Mouse (Mus musculus): ENCODE results near the gene Rpl13a.

Gene Rpl13a

GRCm38 (mm10) chr7:45079856-45080255, 48.7 kb downstream of the Rpl13a start:
- Histone ChIP-seq H3K27me3 (ENCODE audit: insufficient read depth, low read length) (no peaks in the 10 kb centered on the region), H3K9me3 (ENCODE audit: low read length) (no peaks in the 10 kb centered on the region), H3K4me1 (replicated peaks; ENCODE audit: low read depth, low read length) (peaks cover 74% of the 10 kb centered on the region), H3K36me3 (ENCODE audit: insufficient read depth, low read length) (peaks cover 54% of the 10 kb centered on the region), H3K4me3 (replicated peaks; ENCODE audit: low read length) (no peak overlapping the region)
- no peak for TF ChIP-seq POU5F1 (IDR thresholded peaks at IDR 0.05; ENCODE audit: borderline replicate concordance, low read length)
- TF ChIP-seq CTCF (conservative IDR thresholded peaks at IDR 0.05; ENCODE audit: low read length): peak; percentile 78
- no peak for TF ChIP-seq NANOG (IDR thresholded peaks at IDR 0.05; ENCODE audit: borderline replicate concordance, low read length)

GRCm38 (mm10) chr7:45078513-45078912, 50.0 kb downstream of the Rpl13a start:
- peaks cover 56% of the 10 kb centered on the region for H3K36me3 ChIP-seq (ENCODE audit: insufficient read depth, low read length)
- H3K9me3 ChIP-seq (ENCODE audit: low read length): no peaks in the 10 kb centered on the region
- H3K4me1 ChIP-seq (replicated peaks; ENCODE audit: low read depth, low read length): peaks cover 75% of the 10 kb centered on the region
- no peaks in the 10 kb centered on the region for H3K27me3 ChIP-seq (ENCODE audit: insufficient read depth, low read length)
- H3K4me3 ChIP-seq (replicated peaks; ENCODE audit: low read length): no peak overlapping the region
- TF ChIP-seq CTCF (conservative IDR thresholded peaks at IDR 0.05; ENCODE audit: low read length) (peak; percentile 58), NANOG (IDR thresholded peaks at IDR 0.05; ENCODE audit: borderline replicate concordance, low read length) (no peak), POU5F1 (IDR thresholded peaks at IDR 0.05; ENCODE audit: borderline replicate concordance, low read length) (no peak)

- TF ChIP-seq NANOG (IDR thresholded peaks at IDR 0.05; ENCODE audit: borderline replicate concordance, low read length) (no peak), POU5F1 (IDR thresholded peaks at IDR 0.05; ENCODE audit: borderline replicate concordance, low read length) (no peak), CTCF (conservative IDR thresholded peaks at IDR 0.05; ENCODE audit: low read length) (no peak)
- H3K9me3 ChIP-seq (ENCODE audit: low read length): no peaks in the 10 kb centered on the region
These were observed 50.7 kb downstream of the Rpl13a start for GRCm38 (mm10) chr7:45077829-45078228.

GRCm38 (mm10) chr7:45077322-45077721, 51.2 kb downstream of the Rpl13a start:
- H3K9me3 ChIP-seq (ENCODE audit: low read length): no peaks in the 10 kb centered on the region
- no peaks in the 10 kb centered on the region for H3K27me3 ChIP-seq (ENCODE audit: insufficient read depth, low read length)
- H3K4me3 ChIP-seq (replicated peaks; ENCODE audit: low read length): peak overlapping the region; percentile 64; the same call in 1 of the 2 replicates

More at GRCm38 (mm10) chr7:45077829-45078228, 50.7 kb downstream of the Rpl13a start:
- H3K36me3 ChIP-seq (ENCODE audit: insufficient read depth, low read length): peaks cover 54% of the 10 kb centered on the region
- H3K4me3 ChIP-seq (replicated peaks; ENCODE audit: low read length): no peak overlapping the region
- no peaks in the 10 kb centered on the region for H3K27me3 ChIP-seq (ENCODE audit: insufficient read depth, low read length)
- H3K4me1 ChIP-seq (replicated peaks; ENCODE audit: low read depth, low read length): peaks cover 75% of the 10 kb centered on the region

GRCm38 (mm10) chr7:45076501-45076900, 52.1 kb downstream of the Rpl13a start:
- H3K4me1 ChIP-seq (replicated peaks; ENCODE audit: low read depth, low read length): peaks cover 76% of the 10 kb centered on the region
- no peaks in the 10 kb centered on the region for H3K27me3 ChIP-seq (ENCODE audit: insufficient read depth, low read length)
- H3K36me3 ChIP-seq (ENCODE audit: insufficient read depth, low read length): peaks cover 53% of the 10 kb centered on the region
- H3K9me3 ChIP-seq (ENCODE audit: low read length): no peaks in the 10 kb centered on the region
- TF ChIP-seq CTCF (conservative IDR thresholded peaks at IDR 0.05; ENCODE audit: low read length): no peak
- TF ChIP-seq POU5F1 (IDR thresholded peaks at IDR 0.05; ENCODE audit: borderline replicate concordance, low read length): no peak
- TF ChIP-seq NANOG (IDR thresholded peaks at IDR 0.05; ENCODE audit: borderline replicate concordance, low read length): no peak
- peak overlapping the region; percentile 64 for H3K4me3 ChIP-seq (replicated peaks; ENCODE audit: low read length)

More at GRCm38 (mm10) chr7:45077322-45077721, 51.2 kb downstream of the Rpl13a start:
- no peak for TF ChIP-seq POU5F1 (IDR thresholded peaks at IDR 0.05; ENCODE audit: borderline replicate concordance, low read length)
- no peak for TF ChIP-seq CTCF (conservative IDR thresholded peaks at IDR 0.05; ENCODE audit: low read length)
- no peak for TF ChIP-seq NANOG (IDR thresholded peaks at IDR 0.05; ENCODE audit: borderline replicate concordance, low read length)
- H3K4me1 ChIP-seq (replicated peaks; ENCODE audit: low read depth, low read length): peaks cover 74% of the 10 kb centered on the region
- H3K36me3 ChIP-seq (ENCODE audit: insufficient read depth, low read length): peaks cover 53% of the 10 kb centered on the region
